Mouse (Mus musculus) adrenal gland, adult 8-10 months (tissue): ENCODE measurements around the gene Bard1. TPM values are rescaled to one million over a fixed set of nuclear protein-coding genes. Genes with fewer than 3 reads are reported as not detected.

Experiments
- DNase-seq: peaks from one replicate; pipeline ENCODE4 v3.0.0; 2022
- total RNA-seq, 4 experiments: library from RNA; stranded (reverse); gene quantifications; 2 replicates each; pipeline ENCODE4 v1.2.4; 2022

Bard1 gene
- total RNA-seq, 4 experiments from 2014 or later, result 0.59 to 0.94 (median 0.79) TPM

DNA sequence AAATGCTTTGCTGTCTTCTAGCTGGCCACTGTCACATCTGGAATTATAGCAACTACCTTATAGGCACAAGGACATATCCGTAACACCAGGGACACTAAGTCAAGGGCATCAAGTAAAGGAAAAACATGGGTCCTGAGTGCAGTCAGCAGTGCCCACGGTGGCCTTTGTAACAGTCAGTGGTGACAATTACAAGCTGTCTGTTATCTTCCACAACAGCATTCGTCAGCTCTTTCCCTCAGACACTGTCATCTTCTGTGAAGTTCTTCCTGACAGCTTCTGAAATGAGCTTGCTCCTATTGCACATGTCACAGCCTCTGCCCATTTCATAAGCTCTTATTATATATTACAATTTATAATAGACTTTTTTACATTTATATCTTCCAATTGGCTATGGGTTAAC, 50.7 kb downstream of the Bard1 start:
- DNase-seq, result no peak

DNA sequence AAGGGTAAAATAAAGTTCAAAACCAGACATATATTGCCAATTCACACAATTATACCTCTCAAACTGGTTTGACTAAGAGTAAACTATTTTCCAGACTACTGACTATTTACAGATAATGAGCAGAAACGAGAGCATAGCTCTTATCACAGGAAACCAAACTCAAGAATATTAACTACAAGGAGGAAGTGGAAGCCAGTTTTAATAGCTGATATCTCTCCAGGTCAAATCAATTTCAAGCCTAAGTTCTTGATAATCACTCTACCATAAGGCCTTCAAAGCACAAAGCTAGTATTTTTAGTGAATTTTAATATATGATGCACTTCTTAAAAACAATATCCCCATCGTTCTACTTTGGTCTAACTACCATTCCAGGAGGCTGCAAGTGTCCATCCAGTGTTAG, 57.8 kb downstream of the Bard1 start:
- DNase-seq, result no peak

DNA sequence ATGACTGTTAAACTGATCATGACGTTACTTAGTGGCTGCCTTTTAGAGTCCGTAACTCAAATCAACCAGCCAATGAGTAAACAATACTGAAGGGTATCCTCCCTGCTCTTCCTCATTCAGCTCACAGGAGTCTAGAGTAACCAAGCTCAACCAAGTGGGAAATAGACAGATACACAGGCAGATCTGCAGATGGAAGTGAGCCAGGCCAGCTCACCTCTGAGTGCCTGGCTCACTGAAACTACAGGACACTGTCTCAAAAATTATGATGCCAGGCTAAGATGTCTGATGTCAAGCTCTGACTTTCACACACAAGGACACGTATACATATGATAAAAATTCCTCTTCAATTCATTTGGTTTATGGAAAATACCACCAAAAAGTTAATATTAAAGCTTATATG, 59.0 kb downstream of the Bard1 start:
- DNase-seq, result no peak

DNA sequence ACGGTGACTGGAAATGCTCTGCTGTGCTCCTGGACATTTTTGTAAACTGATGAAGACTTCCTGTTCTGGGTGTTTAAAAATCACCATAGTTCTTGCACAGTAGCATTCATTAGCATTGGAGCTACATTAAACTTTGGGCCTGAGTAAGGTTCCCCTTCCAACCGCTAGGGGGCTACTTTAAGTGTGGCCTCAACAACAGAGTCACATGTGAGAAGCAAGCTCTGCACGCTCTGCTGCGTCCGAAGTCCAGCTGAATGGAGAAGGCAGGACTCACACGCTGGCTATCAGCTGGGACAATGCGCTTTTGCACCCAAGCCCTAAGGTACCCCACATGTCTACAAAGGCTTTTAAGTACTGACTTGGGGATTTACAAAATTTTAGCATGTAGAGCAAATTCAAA, 65.9 kb downstream of the Bard1 start:
- DNase-seq, result no peak

DNA sequence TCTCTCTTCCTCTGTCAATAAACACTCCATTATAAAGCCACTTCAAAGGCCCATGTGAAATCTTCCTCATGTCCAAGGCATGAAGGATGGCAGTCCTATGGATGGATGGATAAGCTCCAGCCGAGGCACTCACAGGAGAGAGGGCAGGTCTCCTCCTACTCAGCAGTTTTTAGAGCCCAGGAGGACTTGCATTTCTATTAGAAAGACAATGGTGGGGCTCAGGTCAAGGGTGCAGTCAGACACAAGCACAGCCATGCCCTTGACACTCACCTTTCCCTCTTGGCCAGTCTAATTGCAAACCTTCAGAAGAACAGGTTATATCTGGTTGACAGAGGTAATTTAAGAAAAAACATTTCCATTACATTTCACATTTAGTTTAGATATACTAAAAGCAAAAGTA, 67.4 kb downstream of the Bard1 start:
- no peak for DNase-seq

DNA sequence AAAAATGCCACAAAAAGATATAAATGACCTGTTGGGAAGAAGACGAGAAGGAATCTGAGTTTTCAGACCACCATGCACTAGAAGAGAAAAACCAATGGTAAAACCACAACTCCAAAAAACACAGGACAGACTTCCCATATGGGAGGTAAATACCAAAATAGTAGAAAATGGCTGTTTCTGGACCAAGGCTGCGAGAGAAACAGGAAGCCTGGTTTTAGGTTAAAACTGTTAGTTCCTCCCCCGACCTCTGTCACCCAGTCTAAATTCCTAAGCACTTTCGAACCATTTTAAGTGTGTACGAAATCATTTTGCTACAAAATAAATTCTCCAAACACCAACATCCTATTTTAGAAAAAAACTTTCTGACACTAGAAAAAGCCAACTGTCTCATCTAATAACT, 80.2 kb downstream of the Bard1 start:
- DNase-seq, result no peak

DNA sequence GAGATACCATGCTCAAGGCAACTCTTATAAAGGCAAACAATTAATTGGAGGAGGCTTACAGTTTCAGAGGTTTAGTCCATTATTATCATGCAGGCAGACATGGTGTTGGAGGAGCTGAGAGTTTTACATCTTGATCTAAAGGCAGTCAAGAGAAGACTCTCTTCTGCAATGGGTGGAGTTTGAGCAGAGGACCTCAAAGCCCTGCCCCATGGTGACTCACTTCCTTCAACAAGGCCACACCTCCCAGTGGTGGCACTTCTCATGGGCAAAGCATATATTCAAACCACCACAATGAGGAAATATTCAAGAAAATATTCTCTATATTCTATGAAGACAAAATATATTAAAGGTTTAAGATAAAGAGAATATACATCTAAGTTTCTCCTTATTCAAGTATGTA, 88.6 kb downstream of the Bard1 start:
- DNase-seq, result no peak

DNA sequence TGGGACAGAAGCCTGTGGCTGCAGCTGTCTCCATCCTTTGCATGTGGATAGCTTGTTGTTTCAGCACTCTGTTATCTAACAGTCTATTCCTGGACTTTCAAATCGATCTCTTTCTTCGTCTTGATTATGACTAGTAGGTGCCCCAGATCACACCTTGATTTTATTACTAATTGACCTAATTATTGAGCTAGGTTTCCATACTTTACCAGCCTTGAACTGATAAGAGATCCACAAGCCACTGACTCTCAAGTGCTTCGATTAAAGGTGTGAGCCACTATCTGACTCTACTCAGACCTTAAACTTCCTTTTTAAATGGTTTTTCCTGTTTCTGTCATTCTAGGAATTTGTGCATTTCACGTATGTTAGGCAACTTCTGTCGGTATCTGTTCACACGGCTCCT, 96.9 kb downstream of the Bard1 start:
- no peak for DNase-seq

DNA sequence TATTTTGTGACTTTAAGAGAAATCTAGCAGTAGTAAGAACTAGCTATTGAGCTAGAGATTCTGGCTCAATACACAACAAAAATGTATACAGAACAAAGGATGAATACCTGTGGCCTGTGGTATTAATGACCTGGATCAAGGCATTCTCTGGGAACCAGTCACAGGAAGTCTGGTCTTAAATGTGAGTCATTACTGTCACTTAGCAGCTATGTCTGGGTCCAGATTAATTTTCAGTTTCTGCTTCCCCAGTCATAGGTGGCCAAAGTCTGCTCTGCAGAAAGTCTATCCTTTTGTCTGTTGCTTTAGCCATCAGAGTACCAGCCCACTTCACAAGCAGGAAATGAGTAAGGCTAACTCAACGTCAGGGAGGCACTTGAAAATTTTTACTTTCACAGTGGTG, 98.8 kb downstream of the Bard1 start:
- DNase-seq, result no peak

DNA sequence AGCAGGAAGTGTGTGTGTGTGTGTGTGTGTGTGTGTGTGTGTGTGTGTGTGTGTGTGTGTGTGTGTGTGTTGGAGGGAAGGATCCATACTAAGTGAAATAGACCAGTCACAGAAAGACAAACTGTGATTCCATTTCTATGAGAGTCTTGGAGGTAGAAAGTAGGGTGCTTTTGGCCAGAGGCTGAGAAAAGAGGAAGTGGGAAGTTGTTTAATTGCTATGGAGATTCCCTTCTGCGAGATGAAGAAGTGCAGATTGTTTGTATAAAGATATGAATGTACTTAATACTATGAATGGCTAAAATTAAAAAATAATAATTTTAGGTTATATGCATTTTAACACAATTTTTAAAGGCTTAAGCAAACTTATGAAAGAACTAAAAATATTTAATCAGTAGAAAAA, 99.2 kb downstream of the Bard1 start:
- DNase-seq, result no peak

DNA sequence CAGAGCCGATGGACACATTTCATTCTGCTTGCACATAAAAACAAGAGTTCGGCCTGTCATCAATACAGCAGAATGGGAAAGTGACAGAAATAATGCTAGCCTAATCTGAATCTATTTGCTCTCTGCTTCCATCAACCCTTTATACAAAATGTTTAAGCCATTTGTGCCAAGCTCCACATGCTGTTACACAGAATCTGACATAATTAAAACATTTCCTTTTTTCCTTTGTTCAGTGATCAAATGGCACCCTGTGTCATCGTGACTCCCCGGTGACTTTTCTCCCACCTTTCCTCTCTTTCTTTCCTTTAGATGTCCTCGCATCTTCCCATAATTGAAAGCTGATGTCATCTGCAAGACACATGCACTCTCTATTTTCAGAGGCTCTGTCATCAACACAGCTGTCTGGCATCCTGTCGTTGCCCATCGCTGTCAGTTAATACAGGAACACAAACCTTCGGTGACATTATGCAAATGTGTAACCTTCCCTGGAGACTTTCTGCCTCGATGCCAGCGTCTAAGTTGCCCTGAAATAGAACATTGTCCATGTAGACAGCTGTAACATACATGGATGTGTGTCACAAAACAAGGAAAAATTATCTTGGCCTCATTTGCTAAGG, 105.5 kb downstream of the Bard1 start:
- DNase-seq, result no peak

DNA sequence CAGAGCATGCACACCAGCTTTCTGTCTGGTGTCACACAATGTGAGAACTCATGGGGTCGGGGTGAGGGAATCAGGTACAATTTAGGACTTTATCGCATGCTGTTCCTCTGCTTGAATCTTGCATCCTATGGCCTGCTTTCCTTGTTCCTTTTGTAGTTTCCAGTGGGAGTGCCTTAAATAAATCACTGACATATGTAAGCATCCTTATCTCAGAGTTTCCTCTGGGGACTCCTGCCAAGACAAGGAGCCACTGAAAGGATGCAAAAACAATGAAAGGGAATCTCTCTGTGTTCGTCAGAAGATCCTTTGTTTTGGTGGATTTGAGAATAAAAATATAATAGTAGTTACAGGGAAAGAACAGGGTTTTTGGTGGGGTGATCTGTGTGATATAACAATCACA, 106.2 kb downstream of the Bard1 start:
- DNase-seq, result no peak
